Mouse (Mus musculus) spleen, postnatal 36 days (tissue): ENCODE measurements around the gene Pex14.

Experiments
- DNase-seq, 2 experiments: peaks; one replicate each; pipeline ENCODE4 v3.0.0; 2022; ENCODE audit warnings: low spot score in 2 of 2, mixed read lengths in 1 of 2

The Pex14 gene

GRCm38 (mm10) chr4:148918707-148919447, 180.8 kb downstream of the Pex14 start:
- no peak for DNase-seq

GRCm38 (mm10) chr4:148915849-148916248, 183.8 kb downstream of the Pex14 start:
- no peak for DNase-seq

- DNase-seq, result no peak
Measured at GRCm38 (mm10) chr4:148914863-148915622, 184.6 kb downstream of the Pex14 start.

- DNase-seq, result no peak
Measured at GRCm38 (mm10) chr4:148912826-148913590, 186.7 kb downstream of the Pex14 start.

- DNase-seq, result no peak
Measured at GRCm38 (mm10) chr4:148912134-148912533, 187.5 kb downstream of the Pex14 start.
